Mouse (Mus musculus): ENCODE results near the gene Cul3.

DNA sequence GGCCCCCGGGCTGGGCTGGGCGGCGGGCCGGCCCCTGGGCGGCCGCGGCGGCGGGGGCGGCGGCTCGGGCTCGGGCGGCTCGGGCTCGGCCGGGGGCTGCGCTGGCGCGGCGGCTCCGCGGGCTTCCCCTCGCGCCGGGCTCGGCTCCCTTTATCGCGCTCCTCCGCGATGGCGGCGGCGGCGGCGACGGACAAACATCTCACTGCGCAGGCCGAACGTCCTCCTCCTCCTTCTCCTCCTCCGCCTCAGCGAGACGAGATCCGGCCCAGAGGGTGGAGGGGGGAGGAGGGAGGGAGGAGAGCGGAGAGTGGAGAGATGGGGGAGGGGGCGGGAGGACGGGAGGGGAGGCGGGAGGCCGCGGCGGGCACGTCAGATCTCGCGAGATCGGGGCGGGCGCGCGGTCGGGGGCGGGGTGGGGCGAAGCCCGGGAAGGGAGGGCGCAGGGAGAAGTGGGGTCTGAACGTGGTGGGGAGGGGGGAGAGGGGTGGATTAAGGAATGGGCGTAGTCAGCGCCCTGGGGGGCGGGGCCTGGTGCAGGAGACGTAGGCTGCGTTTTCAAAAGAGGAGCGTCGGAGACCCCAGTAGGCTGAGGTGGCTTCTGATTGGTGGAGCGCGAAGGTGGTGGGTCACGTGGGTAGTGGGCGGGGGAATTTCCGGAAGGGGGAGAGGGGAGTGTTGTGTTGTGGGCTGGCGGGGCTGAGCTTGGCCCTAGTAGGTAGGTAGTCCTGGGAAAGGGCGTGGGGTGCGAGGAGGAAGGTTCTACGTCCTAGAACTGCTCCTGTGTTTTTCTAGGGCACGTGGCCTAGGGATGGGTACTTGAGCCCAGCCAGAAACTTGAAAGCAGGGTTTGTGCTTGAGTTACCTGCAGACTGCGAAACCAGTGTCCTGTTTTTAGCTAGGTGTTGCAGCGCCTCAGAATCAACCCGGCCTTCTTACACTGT is at the start of gene Cul3:
- TF ChIP-seq CTCF (IDR thresholded peaks at IDR 0.05; ENCODE audit: low read depth) = no peak
- no peak; the same call in 1 of the 2 replicates for TF ChIP-seq EP300 (IDR thresholded peaks at IDR 0.05; ENCODE audit: low read depth)
